Mouse (Mus musculus) lung, embryonic 14.5 days (tissue): ENCODE measurements around the gene Wbp11. TPM values are rescaled to one million over a fixed set of nuclear protein-coding genes. Genes with fewer than 3 reads are reported as not detected.
A peak's percentile ranks its signal among the peaks of the same experiment; 100 is the strongest.

ENCODE experiments used
- ATAC-seq: fragments of 200-750 bp; cut with Nextera tagmentation; 2 replicates; pipeline ENCODE4 v1.8.0; 2017; ENCODE audit warnings: mild to moderate bottlenecking, moderate TSS enrichment, moderate library complexity; ENCODE audit not compliant: insufficient read depth
- DNase-seq: peaks from one replicate; pipeline ENCODE4 v3.0.0-alpha.2; 2015
- H3K27ac ChIP-seq: fragments of 300-500 bp; sonication (generic); 2 replicates; pipeline ENCODE4 v1.5.1; 2014; ENCODE audit warnings: low read depth, mild to moderate bottlenecking, moderate library complexity
- H3K27me3 ChIP-seq: fragments of 300-500 bp; sonication (generic); 2 replicates; pipeline ENCODE4 v1.6.1; 2014; ENCODE audit warnings: low read length, control low read depth; ENCODE audit not compliant: insufficient read depth
- H3K36me3 ChIP-seq: fragments of 300-500 bp; sonication (generic); 2 replicates; pipeline ENCODE4 v1.6.1; 2014; ENCODE audit warnings: control low read depth; ENCODE audit not compliant: insufficient read depth
- H3K4me1 ChIP-seq: fragments of 300-500 bp; sonication (generic); 2 replicates; pipeline ENCODE4 v1.6.1; 2014; ENCODE audit warnings: antibody characterized with exemption, control low read depth; ENCODE audit not compliant: insufficient read depth
- H3K4me2 ChIP-seq: fragments of 300-500 bp; sonication (generic); 2 replicates; pipeline ENCODE4 v1.6.1; 2014; ENCODE audit warnings: mild to moderate bottlenecking
- H3K4me3 ChIP-seq: fragments of 300-500 bp; sonication (generic); 2 replicates; pipeline ENCODE4 v1.5.1; 2014; ENCODE audit warnings: low read depth, low read length
- H3K9ac ChIP-seq: fragments of 300-500 bp; sonication (generic); 2 replicates; pipeline ENCODE4 v1.6.1; 2014
- H3K9me3 ChIP-seq: fragments of 300-500 bp; sonication (generic); 2 replicates; pipeline ENCODE4 v1.6.1; 2016; ENCODE audit warnings: low read depth, low read length, control low read depth
- CTCF ChIP-seq: IDR thresholded peaks from 2 replicates; pipeline ENCODE4 v1.5.1; 2016; ENCODE audit warnings: antibody characterized with exemption, low read depth
- WGBS: fragments of 180-500 bp; shearing (Covaris S2); extraction: QIAGEN DNeasy Blood & Tissue Kit; methylation state at CpG from one replicate; pipeline ENCODE4 v1.1.7; 2014; 5-methylcytosine and 5-hydroxymethylcytosine counted together
- polyA plus RNA-seq: library from polyadenylated mRNA; unstranded; fragments of >200 nt; fragmentation: Nextera tagmentation; extraction: Ambion mirVana; gene quantifications from 2 replicates; pipeline ENCODE4 v1.2.1, GENCODE M21; 2014

Gene Wbp11
- polyA plus RNA-seq, 1 experiment from 2014 or later: 134 TPM

DNA sequence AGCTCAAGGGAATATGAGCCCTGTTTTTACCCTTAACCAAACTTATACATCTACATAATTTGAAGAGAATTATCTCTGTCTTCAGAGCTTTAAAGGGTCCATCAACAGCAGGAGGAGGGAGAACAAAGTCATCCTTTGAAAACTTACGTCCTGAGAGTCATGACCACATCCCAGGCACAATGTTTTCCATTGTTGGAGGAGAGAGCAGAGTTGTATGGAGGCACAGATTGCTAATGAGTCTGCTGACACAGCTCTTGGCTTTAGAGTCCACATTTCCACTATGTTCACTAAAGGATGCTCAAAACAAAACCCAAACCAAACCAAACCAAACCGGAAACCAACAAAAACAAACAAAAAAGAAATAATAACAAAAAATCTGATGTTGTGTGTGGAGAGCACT, 16.9 kb upstream of the Wbp11 start:
- 63% methylated on average over 2 of the region's 2 CpGs for WGBS
- H3K4me1 ChIP-seq: no peaks in the 10 kb centered on the region
- H3K36me3 ChIP-seq: no peaks in the 10 kb centered on the region
- no peak overlapping the region for H3K4me3 ChIP-seq
- no peak overlapping the region for H3K27ac ChIP-seq
- no peak overlapping the region for H3K4me2 ChIP-seq
- TF ChIP-seq CTCF: no peak
- no peak for ATAC-seq
- H3K27me3 ChIP-seq: no peaks in the 10 kb centered on the region
- H3K9me3 ChIP-seq: no peaks in the 10 kb centered on the region
- no peak overlapping the region for H3K9ac ChIP-seq
- DNase-seq: no peak

DNA sequence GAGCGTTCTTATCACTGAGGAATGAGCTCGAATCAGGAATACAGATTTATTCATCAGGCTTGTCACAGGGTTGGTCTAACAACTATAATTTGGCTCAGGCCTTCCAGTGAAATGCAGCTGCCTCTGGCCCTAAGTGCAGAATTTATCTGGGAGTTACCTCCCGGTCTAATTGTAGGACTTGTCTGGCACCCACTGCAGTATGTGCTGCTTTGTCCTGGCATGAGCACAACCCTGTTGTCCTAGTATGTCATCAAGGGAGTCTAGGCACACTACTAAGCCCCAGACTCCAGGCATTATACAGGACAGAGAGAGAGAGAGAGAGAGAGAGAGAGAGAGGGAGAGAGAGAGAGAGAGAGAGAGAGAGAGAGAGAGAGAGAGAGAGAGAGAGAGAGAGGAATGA, 9.3 kb upstream of the Wbp11 start:
- no peak overlapping the region for H3K27ac ChIP-seq
- no peak overlapping the region for H3K9ac ChIP-seq
- H3K4me3 ChIP-seq: no peak overlapping the region
- no peak overlapping the region for H3K4me2 ChIP-seq
- H3K36me3 ChIP-seq: no peaks in the 10 kb centered on the region
- DNase-seq (no peak), ATAC-seq (no peak)
- 68% methylated on average over 3 of the region's 3 CpGs for WGBS
- H3K9me3 ChIP-seq: no peaks in the 10 kb centered on the region
- TF ChIP-seq CTCF: no peak
- H3K27me3 ChIP-seq: no peaks in the 10 kb centered on the region
- H3K4me1 ChIP-seq: no peaks in the 10 kb centered on the region

DNA sequence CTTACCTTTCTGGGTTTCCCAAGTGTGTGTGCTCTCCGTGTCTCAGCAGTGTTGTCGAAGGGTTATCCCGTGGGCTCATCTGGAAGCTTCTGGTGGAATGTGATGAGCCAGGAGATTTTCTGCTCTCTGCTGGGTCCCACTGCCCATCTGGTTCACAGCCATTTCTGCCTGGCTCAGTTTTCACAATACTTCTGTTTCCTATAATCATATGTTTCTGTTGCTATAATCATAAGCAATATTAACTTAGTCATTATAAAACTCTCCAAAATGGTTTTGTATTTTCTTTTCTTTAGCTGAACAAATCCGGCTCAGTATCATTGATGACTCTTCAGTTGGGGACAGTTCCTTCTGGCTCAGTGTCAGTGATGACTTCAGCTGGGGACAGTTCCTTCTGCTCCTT, 7.3 kb upstream of the Wbp11 start, which contains the start of gene Smco3:
TSS of gene Smco3 (minus strand) at position 101 of the 400 bp plus-strand sequence.
- TF ChIP-seq CTCF: no peak
- peak within 1 kb of the TSS; percentile 27; the same call in 1 of the 2 replicates for H3K4me2 ChIP-seq
- no peak for ATAC-seq

DNA sequence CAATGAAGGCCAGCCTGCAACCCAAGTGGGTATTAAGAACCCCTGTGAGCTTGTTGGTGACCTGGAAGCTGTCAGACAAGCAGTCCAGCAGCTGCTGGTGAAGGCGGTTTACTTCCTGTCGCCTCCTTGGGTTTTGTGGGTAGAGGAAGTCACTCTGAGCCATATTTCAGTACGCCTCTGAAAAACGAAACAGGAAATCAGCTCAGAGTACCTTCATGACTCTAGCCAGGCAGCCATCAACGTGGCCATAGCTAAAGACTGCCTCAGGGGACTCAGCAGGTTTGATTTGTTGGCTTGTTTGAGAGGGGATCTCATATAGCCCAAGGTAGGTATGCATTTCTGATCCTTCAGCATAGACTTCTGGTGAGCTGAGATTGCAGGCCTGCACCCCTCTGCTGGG, 3.7 kb upstream of the Wbp11 start:
- no peaks in the 10 kb centered on the region for H3K36me3 ChIP-seq

More for the DNA sequence above, 7.3 kb upstream of the Wbp11 start, which contains the start of gene Smco3:
- no peaks in the 10 kb centered on the region for H3K9me3 ChIP-seq
- no peak within 1 kb of the TSS; the same call in 1 of the 2 replicates for H3K9ac ChIP-seq
- H3K36me3 ChIP-seq: no peaks in the 10 kb centered on the region
- 39% methylated on average over 4 of the region's 4 CpGs for WGBS
- H3K27ac ChIP-seq: no peak within 1 kb of the TSS
- no peak for DNase-seq
- H3K27me3 ChIP-seq: no peaks in the 10 kb centered on the region
- H3K4me1 ChIP-seq: no peaks in the 10 kb centered on the region
- no peak within 1 kb of the TSS for H3K4me3 ChIP-seq

DNA sequence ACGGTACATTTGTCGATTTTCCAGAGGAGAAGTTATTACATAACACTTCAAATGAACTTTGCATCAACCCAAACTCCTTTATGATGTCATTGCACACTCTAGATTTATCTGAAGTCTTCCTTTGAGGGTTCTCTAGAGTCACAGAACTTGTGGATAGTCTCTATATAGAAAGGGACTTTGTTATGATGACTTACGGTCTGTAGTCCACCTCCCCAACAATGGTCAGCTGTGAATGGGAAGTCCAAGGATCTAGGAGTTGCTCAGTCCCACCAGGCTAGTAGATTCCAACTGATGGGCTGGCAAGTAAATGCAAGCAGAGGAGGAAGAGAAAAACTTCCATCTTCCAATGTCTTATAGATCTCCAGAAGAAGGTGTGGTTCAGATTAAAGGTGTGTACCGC, 648 bp upstream of the Wbp11 start:
- 32% methylated on average over 4 of the region's 4 CpGs for WGBS
- peak overlapping the region; percentile 100 for H3K4me3 ChIP-seq
- H3K4me2 ChIP-seq: peak overlapping the region; percentile 66
- DNase-seq: no peak
- no peak for TF ChIP-seq CTCF
- ATAC-seq: no peak
- H3K27me3 ChIP-seq: no peaks in the 10 kb centered on the region
- peak overlapping the region; percentile 58 for H3K27ac ChIP-seq
- H3K9ac ChIP-seq: peak overlapping the region; percentile 52
- H3K36me3 ChIP-seq: peaks cover 21% of the 10 kb centered on the region
- H3K4me1 ChIP-seq: no peaks in the 10 kb centered on the region
- no peaks in the 10 kb centered on the region for H3K9me3 ChIP-seq

More for the DNA sequence above, 3.7 kb upstream of the Wbp11 start:
- Histone ChIP-seq H3K27ac (no peak overlapping the region), H3K9me3 (no peaks in the 10 kb centered on the region), H3K27me3 (no peaks in the 10 kb centered on the region), H3K4me3 (no peak overlapping the region), H3K4me2 (no peak overlapping the region), H3K4me1 (no peaks in the 10 kb centered on the region), H3K9ac (no peak overlapping the region)
- TF ChIP-seq CTCF: no peak
- ATAC-seq: no peak
- no peak for DNase-seq
- WGBS: 63% methylated on average over 5 of the region's 5 CpGs

DNA sequence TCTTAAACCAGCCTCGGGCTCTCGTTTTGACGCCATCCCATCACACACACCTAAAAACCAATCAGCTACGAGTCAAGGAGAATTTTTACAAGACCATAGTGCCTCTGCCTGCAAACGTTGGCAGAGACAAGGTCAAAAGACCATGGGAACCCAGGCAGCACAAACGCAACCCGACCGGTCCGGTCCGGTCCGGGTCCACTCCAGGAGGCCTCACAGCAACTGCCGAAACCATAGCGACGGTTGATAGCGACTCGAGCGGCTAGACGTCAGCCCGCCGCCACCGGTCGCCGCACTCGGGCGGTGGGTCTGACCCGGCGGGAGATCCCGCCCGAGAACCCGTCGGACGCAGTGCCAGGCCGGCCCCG, 535 bp downstream of the Wbp11 start, which contains the start of gene BC049715:
TSS of gene BC049715 (plus strand) at position 111 of the 365 bp plus-strand sequence.
- DNase-seq (no peak), ATAC-seq (peak; percentile 11; the same call in 1 of the 2 replicates)
- WGBS: under 1% methylated on average over 34 of the region's 34 CpGs
- H3K36me3 ChIP-seq: peaks cover 28% of the 10 kb centered on the region
- TF ChIP-seq CTCF: no peak
- H3K4me1 ChIP-seq: no peaks in the 10 kb centered on the region
- H3K9ac ChIP-seq: peak within 1 kb of the TSS; percentile 99
- peak within 1 kb of the TSS; percentile 91 for H3K27ac ChIP-seq
- H3K27me3 ChIP-seq: no peaks in the 10 kb centered on the region
- no peaks in the 10 kb centered on the region for H3K9me3 ChIP-seq
- H3K4me2 ChIP-seq: peak within 1 kb of the TSS; percentile 66
- peak within 1 kb of the TSS; percentile 100 for H3K4me3 ChIP-seq

DNA sequence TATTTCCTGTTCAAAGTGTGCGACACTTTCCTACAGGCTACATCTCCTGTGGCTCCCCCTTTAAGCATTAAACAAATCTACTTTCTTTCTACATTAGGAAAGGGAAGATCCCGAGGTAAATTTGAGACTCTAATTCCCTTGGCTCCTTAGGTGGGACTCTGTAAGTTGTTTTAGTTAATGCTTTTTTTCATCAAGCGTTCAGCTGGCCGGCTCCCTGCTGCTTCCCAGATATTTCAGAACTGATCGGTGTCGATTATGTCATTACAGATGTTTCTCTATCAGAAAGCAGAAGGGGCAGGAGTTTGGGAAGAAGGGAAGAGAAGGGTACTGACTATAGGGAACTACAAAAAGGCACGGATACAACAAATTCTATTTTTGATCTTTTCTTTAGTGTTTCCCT, 917 bp downstream of the Wbp11 start:
- H3K9ac ChIP-seq: peak overlapping the region; percentile 99
- TF ChIP-seq CTCF: no peak
- H3K27ac ChIP-seq: peak overlapping the region; percentile 91; the same call in 1 of the 2 replicates
- H3K4me1 ChIP-seq: no peaks in the 10 kb centered on the region
- no peak for ATAC-seq
- no peaks in the 10 kb centered on the region for H3K9me3 ChIP-seq
- peak overlapping the region; percentile 60 for H3K4me2 ChIP-seq
- no peaks in the 10 kb centered on the region for H3K27me3 ChIP-seq
- H3K4me3 ChIP-seq: peak overlapping the region; percentile 100
- peaks cover 32% of the 10 kb centered on the region for H3K36me3 ChIP-seq
- no peak for DNase-seq
- 14% methylated on average over 7 of the region's 7 CpGs for WGBS

DNA sequence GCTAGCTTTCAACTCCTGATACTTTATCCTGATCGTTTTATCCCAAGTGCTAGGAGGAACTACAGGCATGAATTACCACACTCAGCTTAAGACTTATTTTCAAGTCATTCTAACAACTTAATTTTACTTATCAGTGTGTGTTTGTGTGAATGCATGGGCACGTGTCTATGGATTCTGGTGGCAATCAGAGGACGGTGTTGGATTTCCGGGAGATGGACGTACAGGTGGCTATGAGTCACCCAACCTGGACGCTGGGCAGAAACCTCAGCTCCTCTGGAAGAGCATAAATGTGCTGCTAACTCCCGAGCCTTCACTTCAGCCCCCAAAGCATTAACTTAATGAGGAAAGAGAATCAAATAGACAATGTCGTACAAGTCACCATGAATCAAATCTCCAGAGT, 3.0 kb downstream of the Wbp11 start:
- Histone ChIP-seq H3K9ac (no peak overlapping the region; the same call in 1 of the 2 replicates), H3K27me3 (no peaks in the 10 kb centered on the region), H3K4me1 (no peaks in the 10 kb centered on the region), H3K36me3 (peaks cover 53% of the 10 kb centered on the region), H3K4me3 (no peak overlapping the region), H3K27ac (no peak overlapping the region), H3K4me2 (no peak overlapping the region), H3K9me3 (no peaks in the 10 kb centered on the region)
- ATAC-seq: no peak
- 90% methylated on average over 8 of the region's 8 CpGs for WGBS
- no peak for TF ChIP-seq CTCF
- no peak for DNase-seq
